ENCODE assay signal across 8 mouse cellular contexts in the genomic region with DNA sequence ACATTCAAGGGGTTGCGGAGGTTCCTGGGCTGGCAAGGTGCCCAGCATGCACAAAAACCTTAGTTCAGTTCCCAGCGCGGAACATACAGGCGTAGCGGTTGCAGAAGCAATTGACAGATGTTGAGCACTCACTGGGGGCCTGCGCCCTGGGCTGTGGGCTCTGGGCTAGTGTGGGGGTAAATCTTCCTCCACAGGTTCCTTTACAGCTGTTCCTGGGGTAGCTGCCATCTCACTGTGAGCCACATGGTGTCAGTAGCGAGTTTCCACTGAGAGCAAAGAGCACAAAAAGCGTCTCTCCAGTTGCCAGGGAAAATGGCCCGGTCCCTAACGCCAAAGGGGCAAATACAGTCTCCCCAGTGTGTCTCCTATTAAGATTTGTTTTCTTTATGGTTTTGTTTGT. TPM values are rescaled to one million over a fixed set of nuclear protein-coding genes. Genes with fewer than 3 reads are reported as not detected.
DNase-seq lines count a peak whose midpoint lies in the region; ATAC-seq lines count a peak whose summit lies in the region.

No protein-coding gene starts in this region.

- H3K9me3 ChIP-seq in forebrain, embryonic 10.5 days, result no peaks in the 10 kb centered on the region
- H3K9me3 ChIP-seq in forebrain, embryonic 15.5 days, result no peaks in the 10 kb centered on the region
- no peaks in the 10 kb centered on the region for H3K9me3 ChIP-seq in intestine, embryonic 15.5 days
- no peaks in the 10 kb centered on the region for H3K9me3 ChIP-seq in limb, embryonic 10.5 days (replicated peaks)

- peaks cover 39% of the 10 kb centered on the region for H3K4me1 ChIP-seq in forebrain, embryonic 10.5 days
- H3K4me1 ChIP-seq in forebrain, embryonic 15.5 days, result peaks cover 13% of the 10 kb centered on the region; the same call in 1 of the 2 replicates
- peaks cover 10% of the 10 kb centered on the region for H3K4me1 ChIP-seq in intestine, embryonic 15.5 days (replicated peaks)
- H3K4me1 ChIP-seq in limb, embryonic 10.5 days, result peaks cover 31% of the 10 kb centered on the region

- 12% methylated on average over 10 of the region's 10 CpGs for WGBS in forebrain, embryonic 10.5 days
- WGBS in forebrain, embryonic 15.5 days, result 4% methylated on average over 10 of the region's 10 CpGs
- 7% methylated on average over 10 of the region's 10 CpGs for WGBS in intestine, embryonic 15.5 days
- 11% methylated on average over 10 of the region's 10 CpGs for WGBS in limb, embryonic 10.5 days

- H3K27ac ChIP-seq in forebrain, embryonic 10.5 days, result no peak overlapping the region
- H3K27ac ChIP-seq in forebrain, embryonic 15.5 days (replicated peaks), result no peak overlapping the region
- H3K27ac ChIP-seq in intestine, embryonic 15.5 days, result no peak overlapping the region
- no peak overlapping the region for H3K27ac ChIP-seq in limb, embryonic 10.5 days

- H3K4me3 ChIP-seq in forebrain, embryonic 10.5 days, result no peak overlapping the region
- H3K4me3 ChIP-seq in forebrain, embryonic 15.5 days, result no peak overlapping the region
- no peak overlapping the region for H3K4me3 ChIP-seq in intestine, embryonic 15.5 days (replicated peaks)
- no peak overlapping the region for H3K4me3 ChIP-seq in limb, embryonic 10.5 days

- H3K9ac ChIP-seq in forebrain, embryonic 15.5 days (replicated peaks), result no peak overlapping the region
- H3K9ac ChIP-seq in intestine, embryonic 15.5 days, result no peak overlapping the region

- no peak; the same call in 1 of the 2 replicates for ATAC-seq in forebrain, embryonic 15.5 days (replicated peaks)
- ATAC-seq in intestine, embryonic 15.5 days, result peak; percentile 28; the same call in 1 of the 2 replicates

- peaks cover 44% of the 10 kb centered on the region for H3K27me3 ChIP-seq in forebrain, embryonic 10.5 days (ENCODE audit: poor library complexity, severe bottlenecking)
- peaks cover 4% of the 10 kb centered on the region; the same call in 1 of the 2 replicates for H3K27me3 ChIP-seq in forebrain, embryonic 15.5 days
- H3K27me3 ChIP-seq in intestine, embryonic 15.5 days (replicated peaks), result no peaks in the 10 kb centered on the region
- peaks cover 40% of the 10 kb centered on the region for H3K27me3 ChIP-seq in limb, embryonic 10.5 days (ENCODE audit: low read depth, poor library complexity, severe bottlenecking)
- no peaks in the 10 kb centered on the region for H3K27me3 ChIP-seq in splenic B cell, adult 2 months (ENCODE audit: control insufficient read depth, insufficient read depth, low read length, poor library complexity, severe bottlenecking)

- 0 out of 2 replicates have a peak, but pooled peaks cover 3% of the 10 kb centered on the region for H3K36me3 ChIP-seq in forebrain, embryonic 10.5 days (replicated peaks)
- no peaks in the 10 kb centered on the region for H3K36me3 ChIP-seq in forebrain, embryonic 15.5 days
- H3K36me3 ChIP-seq in intestine, embryonic 15.5 days, result no peaks in the 10 kb centered on the region
- H3K36me3 ChIP-seq in limb, embryonic 10.5 days, result no peaks in the 10 kb centered on the region
- H3K36me3 ChIP-seq in splenic B cell, adult 2 months (ENCODE audit: control insufficient read depth, insufficient read depth, low read length, poor library complexity, severe bottlenecking), result no peaks in the 10 kb centered on the region

- DNase-seq in forebrain, embryonic 10.5 days (ENCODE audit: extremely low spot score, low spot score), result peak; percentile 83
- DNase-seq in cerebellum, adult 9-11 months, result peak; percentile 88
- DNase-seq in frontal cortex, postnatal 36 days (ENCODE audit: low spot score in 2 of 2), result peak; percentile 86 to 91
- DNase-seq in limb, embryonic 10.5 days (ENCODE audit: low spot score), result peak; percentile 87
- peak; percentile 48 to 69 for DNase-seq in natural killer cell, adult 2 months (ENCODE audit: low spot score in 2 of 2)
- DNase-seq in splenic B cell, adult 2 months (ENCODE audit: low read depth, low spot score), result peak; percentile 87

- H3K4me2 ChIP-seq in forebrain, embryonic 15.5 days (replicated peaks), result no peak overlapping the region
- H3K4me2 ChIP-seq in intestine, embryonic 15.5 days (replicated peaks), result peak overlapping the region; percentile 40; the same call in 1 of the 2 replicates

RNA-seq across cellular contexts. Expression of a gene that starts 0.8 kb away (rescaled TPM):
- 12.1 and 12.6 TPM in 2 replicates for polyA plus RNA-seq in forebrain, embryonic 10.5 days (2016; fragmentation: Nextera tagmentation; extraction: Ambion mirVana)
- polyA plus RNA-seq in forebrain, embryonic 15.5 days (2015; fragmentation: Nextera tagmentation; extraction: Ambion mirVana), result 11.0 and 13.0 TPM in 2 replicates
- polyA plus RNA-seq in intestine, embryonic 15.5 days (2015; fragmentation: Nextera tagmentation; extraction: Ambion mirVana), result 25.6 and 26.5 TPM in 2 replicates
- 9.2 TPM in 2 replicates for polyA plus RNA-seq in limb, embryonic 10.5 days (2016; fragmentation: Nextera tagmentation; extraction: Ambion mirVana)

RNA-seq across cellular contexts. Expression of a gene that starts 1.9 kb away (rescaled TPM):
- polyA plus RNA-seq in forebrain, embryonic 10.5 days (2016; fragmentation: Nextera tagmentation; extraction: Ambion mirVana), result not detected in 2 replicates
- polyA plus RNA-seq in forebrain, embryonic 15.5 days (2015; fragmentation: Nextera tagmentation; extraction: Ambion mirVana), result not detected in 2 replicates
- polyA plus RNA-seq in intestine, embryonic 15.5 days (2015; fragmentation: Nextera tagmentation; extraction: Ambion mirVana), result not detected in 2 replicates
- polyA plus RNA-seq in limb, embryonic 10.5 days (2016; fragmentation: Nextera tagmentation; extraction: Ambion mirVana), result not detected in 2 replicates

RNA-seq across cellular contexts. Expression of a gene that starts 19.2 kb away (rescaled TPM):
- not detected in 2 replicates for polyA plus RNA-seq in forebrain, embryonic 10.5 days (2016; fragmentation: Nextera tagmentation; extraction: Ambion mirVana)
- not detected in 2 replicates for polyA plus RNA-seq in forebrain, embryonic 15.5 days (2015; fragmentation: Nextera tagmentation; extraction: Ambion mirVana)
- polyA plus RNA-seq in intestine, embryonic 15.5 days (2015; fragmentation: Nextera tagmentation; extraction: Ambion mirVana), result 0.13 TPM in 2 replicates
- polyA plus RNA-seq in limb, embryonic 10.5 days (2016; fragmentation: Nextera tagmentation; extraction: Ambion mirVana), result 1.6 and 1.9 TPM in 2 replicates

RNA-seq across cellular contexts. Expression of a gene that starts 42.3 kb away (rescaled TPM):
- polyA plus RNA-seq in forebrain, embryonic 10.5 days (2016; fragmentation: Nextera tagmentation; extraction: Ambion mirVana), result 13.5 and 16.1 TPM in 2 replicates
- polyA plus RNA-seq in forebrain, embryonic 15.5 days (2015; fragmentation: Nextera tagmentation; extraction: Ambion mirVana), result 46.2 and 48.5 TPM in 2 replicates
- polyA plus RNA-seq in intestine, embryonic 15.5 days (2015; fragmentation: Nextera tagmentation; extraction: Ambion mirVana), result 7.6 and 7.9 TPM in 2 replicates
- polyA plus RNA-seq in limb, embryonic 10.5 days (2016; fragmentation: Nextera tagmentation; extraction: Ambion mirVana), result 17.7 and 18.4 TPM in 2 replicates

RNA-seq across cellular contexts. Expression of a gene that starts 55.3 kb away (rescaled TPM):
- polyA plus RNA-seq in forebrain, embryonic 10.5 days (2016; fragmentation: Nextera tagmentation; extraction: Ambion mirVana), result 0.14 and 0.23 TPM in 2 replicates
- 0.11 and 0.34 TPM in 2 replicates for polyA plus RNA-seq in forebrain, embryonic 15.5 days (2015; fragmentation: Nextera tagmentation; extraction: Ambion mirVana)
- 0.98 and 1.6 TPM in 2 replicates for polyA plus RNA-seq in intestine, embryonic 15.5 days (2015; fragmentation: Nextera tagmentation; extraction: Ambion mirVana)
- 0.38 and 0.45 TPM in 2 replicates for polyA plus RNA-seq in limb, embryonic 10.5 days (2016; fragmentation: Nextera tagmentation; extraction: Ambion mirVana)
